8 mouse cellular contexts compared by ENCODE assay signal in the genomic region with DNA sequence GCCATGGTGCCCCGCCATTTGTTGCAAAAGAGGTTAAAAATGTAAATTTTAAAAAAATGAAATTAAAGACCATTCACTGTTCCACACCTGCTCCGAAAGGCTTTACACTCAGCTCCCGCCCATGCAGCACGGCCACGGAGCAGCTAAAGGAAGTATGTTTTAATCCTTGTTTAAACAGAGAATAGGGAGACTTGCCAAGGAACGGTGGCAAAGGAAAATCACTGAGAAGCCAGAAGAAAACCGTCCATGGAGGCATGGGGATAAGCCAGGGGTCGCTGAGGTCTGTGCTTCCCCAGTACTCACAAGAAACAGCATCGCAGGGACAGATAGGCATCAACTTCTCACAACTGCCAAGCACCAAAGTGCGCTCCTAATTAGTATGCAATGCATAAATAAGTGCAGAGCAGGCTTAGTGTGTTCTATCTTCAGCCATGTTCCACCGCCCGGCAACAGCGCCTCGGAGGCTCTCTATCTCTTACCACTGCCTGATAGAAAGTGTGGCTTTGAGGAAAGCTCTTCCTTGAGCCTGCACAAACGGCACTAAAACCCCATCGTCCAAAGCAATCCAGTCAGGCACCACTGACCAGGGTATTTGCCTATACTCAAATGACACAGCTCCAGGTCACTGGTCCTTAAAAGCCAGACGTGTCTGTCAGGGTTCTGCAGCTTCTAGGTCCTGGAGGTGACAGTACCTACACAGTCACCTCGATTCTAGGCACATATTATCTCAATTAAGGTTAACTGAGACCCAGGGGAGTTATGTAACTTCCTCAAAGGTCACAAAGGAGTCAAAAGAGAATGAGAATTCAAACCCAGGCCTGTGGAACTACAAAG.
DNase-seq lines count a peak whose midpoint lies in the region; ATAC-seq lines count a peak whose summit lies in the region.

No protein-coding gene starts in this region.

- no peak overlapping the region for H3K27ac ChIP-seq in forebrain, embryonic 15.5 days (replicated peaks)
- H3K27ac ChIP-seq in kidney, embryonic 16.5 days (ENCODE audit: low read length) = peak overlapping the region; percentile 27
- H3K27ac ChIP-seq in midbrain, embryonic 10.5 days (replicated peaks) = peak overlapping the region; percentile 14

- H3K4me1 ChIP-seq in forebrain, embryonic 15.5 days = peaks cover 68% of the 10 kb centered on the region
- H3K4me1 ChIP-seq in kidney, embryonic 16.5 days (ENCODE audit: insufficient read depth, low read length) = peaks cover 62% of the 10 kb centered on the region
- H3K4me1 ChIP-seq in midbrain, embryonic 10.5 days = peaks cover 83% of the 10 kb centered on the region

- H3K36me3 ChIP-seq in forebrain, embryonic 15.5 days = no peaks in the 10 kb centered on the region
- no peaks in the 10 kb centered on the region for H3K36me3 ChIP-seq in kidney, embryonic 16.5 days (ENCODE audit: insufficient read depth, low read length)
- H3K36me3 ChIP-seq in midbrain, embryonic 10.5 days = no peaks in the 10 kb centered on the region

- H3K4me2 ChIP-seq in forebrain, embryonic 15.5 days (replicated peaks) = peak overlapping the region; percentile 30
- H3K4me2 ChIP-seq in kidney, embryonic 16.5 days (replicated peaks; ENCODE audit: low read depth, low read length) = peak overlapping the region; percentile 38

- no peaks in the 10 kb centered on the region for H3K9me3 ChIP-seq in forebrain, embryonic 15.5 days
- H3K9me3 ChIP-seq in kidney, embryonic 16.5 days (ENCODE audit: low read length) = no peaks in the 10 kb centered on the region
- no peaks in the 10 kb centered on the region for H3K9me3 ChIP-seq in midbrain, embryonic 10.5 days (replicated peaks)

- 20% methylated on average over 18 of the region's 18 CpGs for WGBS in forebrain, embryonic 15.5 days
- 29% methylated on average over 18 of the region's 18 CpGs for WGBS in kidney, embryonic 16.5 days
- WGBS in midbrain, embryonic 10.5 days = 45% methylated on average over 18 of the region's 18 CpGs

- no peak for DNase-seq in frontal cortex, postnatal 14 days (ENCODE audit: low spot score in 2 of 2)
- DNase-seq in midbrain, embryonic 10.5 days (ENCODE audit: low spot score) = no peak
- DNase-seq in thymus, adult 18-20 months = no peak
- no peak for DNase-seq in spleen, postnatal 4 days (ENCODE audit: low spot score in 2 of 2)

- H3K27me3 ChIP-seq in forebrain, embryonic 15.5 days = no peaks in the 10 kb centered on the region
- no peaks in the 10 kb centered on the region for H3K27me3 ChIP-seq in kidney, embryonic 16.5 days (ENCODE audit: insufficient read depth, low read length)
- no peaks in the 10 kb centered on the region for H3K27me3 ChIP-seq in midbrain, embryonic 10.5 days (ENCODE audit: low read depth, poor library complexity, severe bottlenecking)

- peak overlapping the region; percentile 12 for H3K4me3 ChIP-seq in forebrain, embryonic 15.5 days
- peak overlapping the region; percentile 19 for H3K4me3 ChIP-seq in kidney, embryonic 16.5 days (ENCODE audit: low read length)
- H3K4me3 ChIP-seq in midbrain, embryonic 10.5 days = peak overlapping the region; percentile 27

- H3K9ac ChIP-seq in forebrain, embryonic 15.5 days (replicated peaks) = peak overlapping the region; percentile 1; the same call in 1 of the 2 replicates
- peak overlapping the region; percentile 39 for H3K9ac ChIP-seq in kidney, embryonic 16.5 days (replicated peaks; ENCODE audit: low read length)

- ATAC-seq in frontal cortex, adult (ENCODE audit: low TSS enrichment) = peak; percentile 64
- ATAC-seq in forebrain, embryonic 15.5 days (replicated peaks) = peak; percentile 44; the same call in 1 of the 2 replicates
- peak; percentile 75 for ATAC-seq in kidney, embryonic 16.5 days (ENCODE audit: low FRiP score, low TSS enrichment)
- no peak for ATAC-seq in monocyte, adult 5-6 weeks (replicated peaks; ENCODE audit: insufficient number of reproducible peaks, low FRiP score, low TSS enrichment, poor library complexity, severe bottlenecking)
